Mouse (Mus musculus) forebrain, embryonic 15.5 days (tissue): Measurements from ENCODE around the gene Glra1. TPM values are rescaled to one million over a fixed set of nuclear protein-coding genes. Genes with fewer than 3 reads are reported as not detected.
"Not testable (repeated sequence)": the region's sequence is repeated elsewhere in the genome, so short reads cannot be mapped to it uniquely, and the experiment has no call there.

Source experiments
- ATAC-seq: fragments of 200-750 bp; cut with Nextera tagmentation; replicated peaks from 2 replicates; pipeline ENCODE4 v1.8.0; 2017; ENCODE audit warnings: mild to moderate bottlenecking, moderate TSS enrichment, moderate library complexity
- H3K27ac ChIP-seq: fragments of 300-500 bp; sonication (generic); replicated peaks from 2 replicates; pipeline ENCODE4 v1.5.1; 2015; ENCODE audit warnings: mild to moderate bottlenecking, inconsistent platforms
- H3K27me3 ChIP-seq: fragments of 300-500 bp; sonication (generic); 2 replicates; pipeline ENCODE4 v1.6.1; 2015; ENCODE audit warnings: inconsistent platforms
- H3K36me3 ChIP-seq: fragments of 300-500 bp; sonication (generic); 2 replicates; pipeline ENCODE4 v1.6.1; 2015; ENCODE audit warnings: mild to moderate bottlenecking, inconsistent platforms
- H3K4me1 ChIP-seq: fragments of 300-500 bp; sonication (generic); 2 replicates; pipeline ENCODE4 v1.6.1; 2015; ENCODE audit warnings: inconsistent platforms
- H3K4me2 ChIP-seq: fragments of 300-500 bp; sonication (generic); replicated peaks from 2 replicates; pipeline ENCODE4 v1.6.1; 2015; ENCODE audit warnings: mild to moderate bottlenecking, inconsistent platforms
- H3K4me3 ChIP-seq: fragments of 300-500 bp; sonication (generic); 2 replicates; pipeline ENCODE4 v1.5.1; 2015; ENCODE audit warnings: mild to moderate bottlenecking, inconsistent platforms
- H3K9ac ChIP-seq: fragments of 300-500 bp; sonication (generic); replicated peaks from 2 replicates; pipeline ENCODE4 v1.6.1; 2015; ENCODE audit warnings: mild to moderate bottlenecking, inconsistent platforms
- H3K9me3 ChIP-seq: fragments of 300-500 bp; sonication (generic); 2 replicates; pipeline ENCODE4 v1.6.1; 2016; ENCODE audit warnings: inconsistent platforms
- WGBS: fragments of 180-500 bp; shearing (Covaris S2); methylation state at CpG from one replicate; pipeline ENCODE4 v1.1.7; 2015; ENCODE audit warnings: mixed read lengths; 5-methylcytosine and 5-hydroxymethylcytosine counted together
- polyA plus RNA-seq: library from polyadenylated mRNA; unstranded; fragments of >200 nt; fragmentation: Nextera tagmentation; extraction: Ambion mirVana; gene quantifications from 2 replicates; pipeline ENCODE4 v1.2.1, GENCODE M21; 2015

Gene Glra1
- polyA plus RNA-seq: not detected in 2 replicates

DNA sequence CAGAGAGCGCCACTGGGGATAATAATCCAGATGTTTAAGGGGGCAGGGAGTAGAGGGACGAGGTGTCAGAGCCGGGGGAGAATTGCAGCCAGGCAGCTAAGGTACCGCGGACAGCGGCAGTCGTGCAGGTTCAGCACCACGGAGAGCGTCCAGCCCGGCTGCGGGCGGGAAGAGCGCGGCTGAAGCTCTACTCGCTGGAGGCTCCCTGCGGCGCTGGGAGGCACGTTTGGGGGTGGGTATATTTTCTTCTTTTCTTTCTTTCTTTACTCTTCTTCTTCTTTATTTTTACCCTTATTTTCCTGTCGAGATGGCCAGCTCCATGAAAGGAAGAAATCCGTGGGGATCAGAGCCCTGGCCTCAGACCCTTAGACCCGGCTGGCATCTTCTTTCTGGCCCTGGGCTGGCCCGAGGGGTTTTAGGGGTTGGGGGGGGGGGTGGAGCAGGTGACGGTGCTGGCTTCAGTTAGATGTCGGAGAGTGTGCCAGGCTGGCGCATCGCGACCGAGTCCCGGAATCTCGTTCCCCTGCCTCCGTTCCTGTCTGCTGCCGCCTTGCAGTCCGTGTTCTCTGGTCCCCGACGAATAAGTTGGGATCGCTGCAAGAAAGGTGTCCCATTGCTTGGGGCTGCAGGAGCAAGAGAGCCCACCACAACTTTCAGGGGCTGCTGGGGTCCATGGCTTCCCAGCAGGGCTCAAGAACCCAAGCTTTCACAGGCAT, at the start of gene Glra1:
TSS of gene Glra1 (minus strand) at position 391 of the 716 bp plus-strand sequence.
- 1% methylated on average over 36 of the region's 36 CpGs for WGBS
- H3K4me2 ChIP-seq: peak within 1 kb of the TSS; percentile 65
- no peaks in the 10 kb centered on the region for H3K36me3 ChIP-seq
- H3K27ac ChIP-seq: no peak within 1 kb of the TSS
- H3K9me3 ChIP-seq: no peaks in the 10 kb centered on the region
- peaks cover 34% of the 10 kb centered on the region for H3K27me3 ChIP-seq
- H3K9ac ChIP-seq: peak within 1 kb of the TSS; percentile 12
- peaks cover 15% of the 10 kb centered on the region for H3K4me1 ChIP-seq
- peak within 1 kb of the TSS; percentile 41 for H3K4me3 ChIP-seq
- ATAC-seq: peak; percentile 66

GRCm38 (mm10) chr11:55636961-55637360, 29.0 kb upstream of the Glra1 start:
- 79% methylated on average over 4 of the region's 4 CpGs for WGBS

GRCm38 (mm10) chr11:55633901-55634300, 25.9 kb upstream of the Glra1 start:
- ATAC-seq: no peak
- no peaks in the 10 kb centered on the region for H3K27me3 ChIP-seq
- no peak overlapping the region for H3K4me3 ChIP-seq
- H3K9ac ChIP-seq: no peak overlapping the region
- no peaks in the 10 kb centered on the region for H3K36me3 ChIP-seq
- H3K4me2 ChIP-seq: no peak overlapping the region
- no peaks in the 10 kb centered on the region for H3K9me3 ChIP-seq
- no peaks in the 10 kb centered on the region for H3K4me1 ChIP-seq
- H3K27ac ChIP-seq: no peak overlapping the region

More at GRCm38 (mm10) chr11:55636961-55637360, 29.0 kb upstream of the Glra1 start:
- no peak overlapping the region for H3K9ac ChIP-seq
- no peak overlapping the region for H3K4me2 ChIP-seq
- H3K4me3 ChIP-seq: no peak overlapping the region
- ATAC-seq: no peak
- H3K27ac ChIP-seq: no peak overlapping the region
- no peaks in the 10 kb centered on the region for H3K36me3 ChIP-seq
- H3K27me3 ChIP-seq: no peaks in the 10 kb centered on the region
- H3K4me1 ChIP-seq: no peaks in the 10 kb centered on the region
- H3K9me3 ChIP-seq: no peaks in the 10 kb centered on the region

DNA sequence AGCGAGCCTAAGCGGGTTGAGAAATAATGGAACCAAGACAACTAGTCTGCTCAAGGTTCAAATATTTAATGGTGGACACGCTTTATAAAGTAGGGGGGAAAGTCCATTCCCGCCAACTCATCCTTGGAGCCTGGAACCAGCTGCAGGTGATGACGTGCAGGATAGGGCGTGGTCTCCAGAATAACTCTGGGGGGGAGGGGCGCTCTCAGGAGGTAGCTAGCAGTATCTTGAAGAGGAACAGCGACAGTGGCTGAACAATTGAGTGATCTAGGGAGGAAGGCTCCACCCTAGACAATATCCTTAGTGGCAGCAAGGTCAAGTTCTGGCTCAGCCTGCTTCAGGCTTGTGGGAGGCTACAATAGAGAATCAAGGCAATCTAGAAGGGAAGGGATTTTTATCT, 6.6 kb upstream of the Glra1 start:
- not testable (repeated sequence) for H3K4me1 ChIP-seq, ATAC-seq, H3K27ac ChIP-seq, H3K36me3 ChIP-seq, H3K9me3 ChIP-seq, H3K4me3 ChIP-seq, H3K4me2 ChIP-seq, H3K9ac ChIP-seq, H3K27me3 ChIP-seq
- WGBS: 70% methylated on average over 8 of the region's 8 CpGs

- WGBS: under 1% methylated on average over 12 of the region's 12 CpGs
- H3K27me3 ChIP-seq: peaks cover 34% of the 10 kb centered on the region
Measured at GRCm38 (mm10) chr11:55608524-55608920, 524 bp upstream of the Glra1 start.

DNA sequence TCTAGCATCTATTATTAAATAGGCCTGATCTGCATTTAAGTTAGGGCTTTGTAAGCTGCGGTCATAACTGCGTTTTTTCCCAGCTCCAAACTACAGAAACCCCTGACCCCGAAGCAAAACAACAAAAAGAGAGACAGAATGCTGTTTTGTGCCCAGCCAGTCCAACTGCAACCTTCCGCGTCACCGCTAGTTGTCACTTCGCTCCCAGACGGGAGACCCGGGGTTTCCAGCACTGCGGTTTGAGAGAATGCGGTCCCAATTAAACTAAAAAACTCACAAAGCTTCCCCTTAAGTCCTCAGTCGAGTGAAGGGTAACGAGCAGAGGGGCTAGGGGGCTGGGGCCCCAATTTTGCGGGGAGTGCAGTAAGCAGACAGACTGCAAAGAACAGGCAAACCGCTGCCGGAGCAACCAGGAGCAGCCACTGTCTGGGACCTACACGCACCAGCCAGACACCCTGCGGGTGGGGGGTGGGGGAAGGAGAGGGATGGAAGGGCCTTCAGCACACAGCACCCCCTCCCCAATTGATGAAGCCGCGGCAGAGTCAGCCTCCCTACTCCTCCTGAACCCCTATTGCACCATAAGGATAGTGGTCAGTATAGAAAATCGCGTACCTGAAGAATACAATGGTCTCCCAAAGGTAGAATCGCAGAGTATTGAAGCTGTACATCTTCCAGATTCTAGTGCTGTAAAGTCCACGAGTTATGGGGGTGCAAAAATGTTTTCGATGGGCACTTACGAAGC, 761 bp downstream of the Glra1 start:
- Histone ChIP-seq H3K4me3 (peak overlapping the region; percentile 41), H3K4me1 (peaks cover 15% of the 10 kb centered on the region), H3K9ac (peak overlapping the region; percentile 12; the same call in 1 of the 2 replicates), H3K27me3 (peaks cover 38% of the 10 kb centered on the region), H3K4me2 (peak overlapping the region; percentile 65), H3K36me3 (no peaks in the 10 kb centered on the region), H3K9me3 (no peaks in the 10 kb centered on the region), H3K27ac (no peak overlapping the region)
- 2% methylated on average over 26 of the region's 26 CpGs for WGBS
- peak; percentile 66 for ATAC-seq

More at GRCm38 (mm10) chr11:55608524-55608920, 524 bp upstream of the Glra1 start:
- H3K9me3 ChIP-seq: no peaks in the 10 kb centered on the region
- H3K27ac ChIP-seq: no peak overlapping the region
- H3K4me3 ChIP-seq: peak overlapping the region; percentile 41
- no peaks in the 10 kb centered on the region for H3K36me3 ChIP-seq
- peak overlapping the region; percentile 12; the same call in 1 of the 2 replicates for H3K9ac ChIP-seq
- 0 out of 2 replicates have a peak, but pooled peaks have one; percentile 19 for ATAC-seq
- H3K4me1 ChIP-seq: peaks cover 15% of the 10 kb centered on the region
- H3K4me2 ChIP-seq: peak overlapping the region; percentile 65

GRCm38 (mm10) chr11:55601447-55602065, 6.4 kb downstream of the Glra1 start:
- H3K4me2 ChIP-seq: no peak overlapping the region
- no peak overlapping the region for H3K9ac ChIP-seq
- no peak for ATAC-seq
- no peaks in the 10 kb centered on the region for H3K36me3 ChIP-seq
- no peak overlapping the region for H3K27ac ChIP-seq
- peaks cover 5% of the 10 kb centered on the region; the same call in 1 of the 2 replicates for H3K4me1 ChIP-seq
- H3K4me3 ChIP-seq: no peak overlapping the region
- H3K9me3 ChIP-seq: no peaks in the 10 kb centered on the region
- under 1% methylated on average over 11 of the region's 11 CpGs for WGBS
- H3K27me3 ChIP-seq: peaks cover 40% of the 10 kb centered on the region

DNA sequence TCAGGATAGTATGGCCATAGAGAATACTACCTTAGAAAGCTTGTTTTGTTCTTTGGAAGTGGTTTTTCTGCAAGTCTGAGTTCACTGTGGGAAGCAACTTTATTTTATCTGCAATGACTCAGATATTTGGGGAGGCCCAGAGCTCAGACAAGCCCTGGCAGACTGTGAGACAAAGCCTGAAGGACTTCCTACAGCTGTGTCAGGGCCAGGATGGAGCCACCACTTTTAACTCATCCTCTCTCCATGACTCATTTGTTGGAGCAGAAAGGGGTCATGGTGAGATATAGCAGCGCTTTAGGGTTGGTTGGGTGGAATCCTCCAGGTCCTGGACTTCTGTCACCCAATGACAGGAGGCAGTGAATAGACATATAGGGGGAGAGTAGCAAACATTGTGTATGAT, 12.3 kb downstream of the Glra1 start:
- H3K4me2 ChIP-seq: no peak overlapping the region
- no peak for ATAC-seq
- H3K27ac ChIP-seq: no peak overlapping the region
- H3K4me3 ChIP-seq: no peak overlapping the region
- H3K9ac ChIP-seq: no peak overlapping the region
- no peaks in the 10 kb centered on the region for H3K4me1 ChIP-seq
- 91% methylated on average over 1 of the region's 1 CpGs for WGBS
- H3K27me3 ChIP-seq: peaks cover 19% of the 10 kb centered on the region; the same call in 1 of the 2 replicates
- H3K36me3 ChIP-seq: no peaks in the 10 kb centered on the region
- no peaks in the 10 kb centered on the region for H3K9me3 ChIP-seq

DNA sequence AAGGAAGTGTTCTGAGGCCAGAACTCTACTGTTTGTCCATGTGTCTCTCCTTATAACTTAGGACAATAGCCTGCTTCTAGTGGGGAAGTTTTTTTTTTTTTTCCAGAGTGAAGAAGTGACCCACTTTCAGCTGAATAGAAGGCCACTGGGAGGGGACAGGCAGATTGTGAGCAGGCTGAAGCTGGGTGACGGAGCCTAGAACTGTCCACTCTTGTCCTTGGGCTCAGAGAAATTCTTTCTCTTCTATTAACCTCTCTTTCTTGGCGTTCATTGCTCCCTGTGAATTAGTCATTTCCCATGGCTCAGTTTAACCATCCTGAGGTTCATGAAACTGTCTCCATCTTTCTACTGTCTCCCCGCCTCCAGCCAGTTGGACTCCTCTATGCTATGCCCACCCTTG, 13.6 kb downstream of the Glra1 start:
- 88% methylated on average over 3 of the region's 3 CpGs for WGBS
- H3K9ac ChIP-seq: no peak overlapping the region
- no peaks in the 10 kb centered on the region for H3K36me3 ChIP-seq
- no peak overlapping the region for H3K4me3 ChIP-seq
- H3K4me2 ChIP-seq: no peak overlapping the region
- peaks cover 2% of the 10 kb centered on the region; the same call in 1 of the 2 replicates for H3K4me1 ChIP-seq
- H3K9me3 ChIP-seq: no peaks in the 10 kb centered on the region
- H3K27ac ChIP-seq: no peak overlapping the region
- ATAC-seq: no peak
- H3K27me3 ChIP-seq: 0 out of 2 replicates have a peak, but pooled peaks cover 9% of the 10 kb centered on the region

- no peak overlapping the region for H3K4me3 ChIP-seq
- no peak for ATAC-seq
- H3K4me1 ChIP-seq: peaks cover 2% of the 10 kb centered on the region; the same call in 1 of the 2 replicates
- no peak overlapping the region for H3K9ac ChIP-seq
- no peak overlapping the region for H3K27ac ChIP-seq
- no peaks in the 10 kb centered on the region for H3K27me3 ChIP-seq
- H3K36me3 ChIP-seq: no peaks in the 10 kb centered on the region
- no peaks in the 10 kb centered on the region for H3K9me3 ChIP-seq
- no peak overlapping the region for H3K4me2 ChIP-seq
- 58% methylated on average over 2 of the region's 2 CpGs for WGBS
Measured at GRCm38 (mm10) chr11:55591194-55591593, 16.8 kb downstream of the Glra1 start.

GRCm38 (mm10) chr11:55589376-55590167, 18.4 kb downstream of the Glra1 start:
- Histone ChIP-seq H3K27me3 (no peaks in the 10 kb centered on the region), H3K4me2 (no peak overlapping the region), H3K36me3 (no peaks in the 10 kb centered on the region), H3K27ac (no peak overlapping the region), H3K4me1 (peaks cover 2% of the 10 kb centered on the region; the same call in 1 of the 2 replicates), H3K4me3 (no peak overlapping the region), H3K9ac (no peak overlapping the region), H3K9me3 (no peaks in the 10 kb centered on the region)
- WGBS: 70% methylated on average over 9 of the region's 9 CpGs
- no peak for ATAC-seq
